Mouse (Mus musculus): Measurements from ENCODE around the gene Hoxa3. TPM values are rescaled to one million over a fixed set of nuclear protein-coding genes. Genes with fewer than 3 reads are reported as not detected.

The Hoxa3 gene
- polyA plus RNA-seq, 1 experiment: 3.5 TPM

GRCm38 (mm10) chr6:52160511-52161335 lies 52.4 kb downstream of the Hoxa3 start:
- H3K27me3 ChIP-seq (ENCODE audit: control insufficient read depth, insufficient read depth, low read length): peaks cover 12% of the 10 kb centered on the region
- 43% methylated on average over 30 of the region's 30 CpGs for WGBS
- H3K27ac ChIP-seq (ENCODE audit: control insufficient read depth, insufficient read depth, low read length): no peak overlapping the region
- no peak for DNase-seq
- H3K4me1 ChIP-seq (replicated peaks; ENCODE audit: control insufficient read depth, insufficient read depth, low read length): peaks cover 2% of the 10 kb centered on the region; the same call in 1 of the 2 replicates
- TF ChIP-seq CTCF (IDR thresholded peaks at IDR 0.05; ENCODE audit: borderline replicate concordance, control insufficient read depth, extremely low read depth, insufficient read depth, low read length, poor library complexity) (no peak), POLR2A (IDR thresholded peaks at IDR 0.05; ENCODE audit: control insufficient read depth, extremely low read depth, insufficient read depth, low read length, poor library complexity) (no peak)
- no peak overlapping the region for H3K4me3 ChIP-seq (ENCODE audit: control insufficient read depth, insufficient read depth, low read length)
- no peaks in the 10 kb centered on the region for H3K36me3 ChIP-seq (ENCODE audit: control insufficient read depth, insufficient read depth, low read length)

- Histone ChIP-seq H3K36me3 (ENCODE audit: control insufficient read depth, insufficient read depth, low read length) (no peaks in the 10 kb centered on the region), H3K4me3 (ENCODE audit: control insufficient read depth, insufficient read depth, low read length) (no peak overlapping the region), H3K27me3 (ENCODE audit: control insufficient read depth, insufficient read depth, low read length) (peaks cover 12% of the 10 kb centered on the region), H3K4me1 (replicated peaks; ENCODE audit: control insufficient read depth, insufficient read depth, low read length) (peaks cover 2% of the 10 kb centered on the region; the same call in 1 of the 2 replicates), H3K27ac (ENCODE audit: control insufficient read depth, insufficient read depth, low read length) (no peak overlapping the region)
- WGBS: 25% methylated on average over 9 of the region's 9 CpGs
- TF ChIP-seq POLR2A (IDR thresholded peaks at IDR 0.05; ENCODE audit: control insufficient read depth, extremely low read depth, insufficient read depth, low read length, poor library complexity): no peak
- TF ChIP-seq CTCF (IDR thresholded peaks at IDR 0.05; ENCODE audit: borderline replicate concordance, control insufficient read depth, extremely low read depth, insufficient read depth, low read length, poor library complexity): no peak
- no peak for DNase-seq
Measured at GRCm38 (mm10) chr6:52159979-52160378, 53.2 kb downstream of the Hoxa3 start.

GRCm38 (mm10) chr6:52159164-52159761 lies 53.9 kb downstream of the Hoxa3 start:
- Histone ChIP-seq H3K27me3 (ENCODE audit: control insufficient read depth, insufficient read depth, low read length) (peaks cover 12% of the 10 kb centered on the region), H3K4me3 (ENCODE audit: control insufficient read depth, insufficient read depth, low read length) (peak overlapping the region; percentile 42; the same call in 1 of the 2 replicates), H3K36me3 (ENCODE audit: control insufficient read depth, insufficient read depth, low read length) (no peaks in the 10 kb centered on the region), H3K27ac (ENCODE audit: control insufficient read depth, insufficient read depth, low read length) (no peak overlapping the region; the same call in 1 of the 2 replicates), H3K4me1 (replicated peaks; ENCODE audit: control insufficient read depth, insufficient read depth, low read length) (peaks cover 2% of the 10 kb centered on the region; the same call in 1 of the 2 replicates)
- DNase-seq: no peak
- 60% methylated on average over 12 of the region's 12 CpGs for WGBS
- TF ChIP-seq POLR2A (IDR thresholded peaks at IDR 0.05; ENCODE audit: control insufficient read depth, extremely low read depth, insufficient read depth, low read length, poor library complexity): no peak
- TF ChIP-seq CTCF (IDR thresholded peaks at IDR 0.05; ENCODE audit: borderline replicate concordance, control insufficient read depth, extremely low read depth, insufficient read depth, low read length, poor library complexity): no peak

- peak within 1 kb of the TSS; percentile 42 for H3K4me3 ChIP-seq (ENCODE audit: control insufficient read depth, insufficient read depth, low read length)
- peaks cover 12% of the 10 kb centered on the region; the same call in 1 of the 2 replicates for H3K27me3 ChIP-seq (ENCODE audit: control insufficient read depth, insufficient read depth, low read length)
- 1% methylated on average over 55 of the region's 55 CpGs for WGBS
- H3K4me1 ChIP-seq (replicated peaks; ENCODE audit: control insufficient read depth, insufficient read depth, low read length): peaks cover 2% of the 10 kb centered on the region; the same call in 1 of the 2 replicates
- peak; percentile 66 for DNase-seq
- no peak within 1 kb of the TSS; the same call in 1 of the 2 replicates for H3K27ac ChIP-seq (ENCODE audit: control insufficient read depth, insufficient read depth, low read length)
- TF ChIP-seq POLR2A (IDR thresholded peaks at IDR 0.05; ENCODE audit: control insufficient read depth, extremely low read depth, insufficient read depth, low read length, poor library complexity): 0 out of 2 replicates have a peak, but pooled peaks have one; percentile 15
- TF ChIP-seq CTCF (IDR thresholded peaks at IDR 0.05; ENCODE audit: borderline replicate concordance, control insufficient read depth, extremely low read depth, insufficient read depth, low read length, poor library complexity): no peak
- no peaks in the 10 kb centered on the region for H3K36me3 ChIP-seq (ENCODE audit: control insufficient read depth, insufficient read depth, low read length)
Measured at GRCm38 (mm10) chr6:52158276-52159051, 54.7 kb downstream of the Hoxa3 start, which contains the start of gene Hoxa1. Hoxa1 (minus strand) TSS chr6:52158317.

GRCm38 (mm10) chr6:52157466-52158275 lies 55.5 kb downstream of the Hoxa3 start:
- 7% methylated on average over 32 of the region's 32 CpGs for WGBS
- Histone ChIP-seq H3K27ac (ENCODE audit: control insufficient read depth, insufficient read depth, low read length) (no peak overlapping the region), H3K4me1 (replicated peaks; ENCODE audit: control insufficient read depth, insufficient read depth, low read length) (peaks cover 2% of the 10 kb centered on the region; the same call in 1 of the 2 replicates), H3K4me3 (ENCODE audit: control insufficient read depth, insufficient read depth, low read length) (peak overlapping the region; percentile 42), H3K36me3 (ENCODE audit: control insufficient read depth, insufficient read depth, low read length) (no peaks in the 10 kb centered on the region), H3K27me3 (ENCODE audit: control insufficient read depth, insufficient read depth, low read length) (peaks cover 13% of the 10 kb centered on the region; the same call in 1 of the 2 replicates)
- no peak for TF ChIP-seq POLR2A (IDR thresholded peaks at IDR 0.05; ENCODE audit: control insufficient read depth, extremely low read depth, insufficient read depth, low read length, poor library complexity)
- no peak for TF ChIP-seq CTCF (IDR thresholded peaks at IDR 0.05; ENCODE audit: borderline replicate concordance, control insufficient read depth, extremely low read depth, insufficient read depth, low read length, poor library complexity)
- DNase-seq: no peak
